Mouse (Mus musculus) c-Kit-negative CD71-positive TER-119-positive erythroid progenitor cells, embryonic 14.5 days (primary cell): Measurements from ENCODE around the gene Rccd1.

Experiments used
- DNase-seq: peaks from one replicate; pipeline ENCODE4 v3.0.0-alpha.2; 2013; ENCODE audit warnings: low read depth, low spot score

Rccd1 gene

GRCm38 (mm10) chr7:80299568-80299967 is 24.7 kb downstream of the Rccd1 start:
- no peak for DNase-seq

GRCm38 (mm10) chr7:80298754-80299153 is 25.5 kb downstream of the Rccd1 start:
- no peak for DNase-seq

GRCm38 (mm10) chr7:80297041-80297440 is 27.2 kb downstream of the Rccd1 start:
- DNase-seq: no peak

GRCm38 (mm10) chr7:80296462-80296861 is 27.8 kb downstream of the Rccd1 start:
- no peak for DNase-seq

GRCm38 (mm10) chr7:80294764-80295648 is 29.2 kb downstream of the Rccd1 start:
- no peak for DNase-seq

- peak; percentile 98 for DNase-seq
Observed at GRCm38 (mm10) chr7:80294062-80294763, 30.0 kb downstream of the Rccd1 start, which contains the start of gene Prc1. Gene Prc1, plus strand, starts transcription at chr7:80294450.

- no peak for DNase-seq
Observed at GRCm38 (mm10) chr7:80287736-80288135, 36.5 kb downstream of the Rccd1 start.

GRCm38 (mm10) chr7:80285725-80286124 is 38.5 kb downstream of the Rccd1 start:
- DNase-seq: no peak

GRCm38 (mm10) chr7:80284391-80284790 is 39.9 kb downstream of the Rccd1 start:
- DNase-seq: no peak

GRCm38 (mm10) chr7:80283226-80283918 is 40.9 kb downstream of the Rccd1 start:
- DNase-seq: no peak

- DNase-seq: no peak
Observed at GRCm38 (mm10) chr7:80281646-80282045, 42.6 kb downstream of the Rccd1 start.

- DNase-seq: no peak
Observed at GRCm38 (mm10) chr7:80280998-80281397, 43.3 kb downstream of the Rccd1 start.

GRCm38 (mm10) chr7:80280032-80280431 is 44.2 kb downstream of the Rccd1 start:
- no peak for DNase-seq

- DNase-seq: no peak
Observed at GRCm38 (mm10) chr7:80276374-80276773, 47.9 kb downstream of the Rccd1 start.

- no peak for DNase-seq
Observed at GRCm38 (mm10) chr7:80273456-80273855, 50.8 kb downstream of the Rccd1 start.

- DNase-seq: no peak
Observed at GRCm38 (mm10) chr7:80269751-80270255, 54.5 kb downstream of the Rccd1 start.

GRCm38 (mm10) chr7:80268897-80269750 is 55.1 kb downstream of the Rccd1 start, which contains the start of gene Vps33b:
Gene Vps33b, plus strand, starts transcription at chr7:80269649.
- peak; percentile 92 for DNase-seq

GRCm38 (mm10) chr7:80267764-80268163 is 56.5 kb downstream of the Rccd1 start:
- DNase-seq: no peak

GRCm38 (mm10) chr7:80264606-80265005 is 59.6 kb downstream of the Rccd1 start:
- DNase-seq: no peak

- no peak for DNase-seq
Observed at GRCm38 (mm10) chr7:80261372-80261990, 62.8 kb downstream of the Rccd1 start.
